Mouse (Mus musculus) heart, postnatal 36 days (tissue): Measurements from ENCODE around the gene Atxn2. TPM values are rescaled to one million over a fixed set of nuclear protein-coding genes. Genes with fewer than 3 reads are reported as not detected.
A peak's percentile ranks its signal among the peaks of the same experiment; 100 is the strongest.
"Not testable (repeated sequence)": the region's sequence is repeated elsewhere in the genome, so short reads cannot be mapped to it uniquely, and the experiment has no call there.

Experiments used
- DNase-seq, 2 experiments: peaks; one replicate each; pipeline ENCODE4 v3.0.0; 2021 to 2022
- intact Hi-C: fragments of 180-260 bp; cut with DNase I; formaldehyde crosslinking; loops from one replicate; pipeline ENCODE4 v1.15.1; 2025
- total RNA-seq, 2 experiments: library from RNA; stranded (reverse); gene quantifications; 2 replicates each; pipeline ENCODE4 v1.2.3; 2021

The Atxn2 gene
- total RNA-seq, 2 experiments from 2014 or later, result 138 to 149 TPM

GRCm38 (mm10) chr5:121704512-121705248 is 6.5 kb upstream of the Atxn2 start:
- intact Hi-C loops, result no loop called here
- DNase-seq, result no peak

- intact Hi-C loops, result loop anchor here (2.0 to 10.0 kb wide), 3 partner anchors 50 to 444 kb away; partner anchors contain the start of genes Acad10, Brap and Ppp1cc
- no peak for DNase-seq
Observed at GRCm38 (mm10) chr5:121710402-121710801, 735 bp upstream of the Atxn2 start.

- intact Hi-C loops, result loop anchor here (2.0 to 10.0 kb wide), 3 partner anchors 50 to 444 kb away; partner anchors contain the start of genes Acad10, Brap and Ppp1cc
- no peak for DNase-seq
Observed at GRCm38 (mm10) chr5:121710851-121711173, 325 bp upstream of the Atxn2 start.

- DNase-seq, result no peak
- intact Hi-C loops, result loop anchor here (2.0 to 10.0 kb wide), 3 partner anchors 51 to 443 kb away; partner anchors contain the start of genes Acad10, Brap and Ppp1cc
Observed at GRCm38 (mm10) chr5:121711928-121712231, 743 bp downstream of the Atxn2 start.

GRCm38 (mm10) chr5:121712232-121712933 is 1.2 kb downstream of the Atxn2 start:
- DNase-seq, result peak; percentile 33 to 46
- intact Hi-C loops, result loop anchor here (5.0 to 10.0 kb wide), 2 partner anchors 130 to 442 kb away; partner anchors contain the start of gene Ppp1cc

- intact Hi-C loops, result loop anchor here (5.0 to 10.0 kb wide), 2 partner anchors 129 to 442 kb away; partner anchors contain the start of gene Ppp1cc
- DNase-seq, result peak; percentile 50 to 55
Observed at GRCm38 (mm10) chr5:121712934-121713538, 1.9 kb downstream of the Atxn2 start.

GRCm38 (mm10) chr5:121714331-121714730 is 3.2 kb downstream of the Atxn2 start:
- intact Hi-C loops, result loop anchor here (5.0 to 10.0 kb wide), 2 partner anchors 128 to 440 kb away; partner anchors contain the start of gene Ppp1cc
- no peak for DNase-seq

GRCm38 (mm10) chr5:121714928-121715327 is 3.8 kb downstream of the Atxn2 start:
- intact Hi-C loops, result loop anchor here (5.0 to 10.0 kb wide), 2 partner anchors 127 to 440 kb away; partner anchors contain the start of gene Ppp1cc
- DNase-seq, result no peak

GRCm38 (mm10) chr5:121718462-121718861 is 7.3 kb downstream of the Atxn2 start:
- intact Hi-C loops, result loop anchor here (10.0 kb wide), 1 partner anchor 436 kb away; the partner anchor contains the start of gene Ppp1cc
- no peak for DNase-seq

GRCm38 (mm10) chr5:121720888-121721585 is 9.9 kb downstream of the Atxn2 start:
- DNase-seq, result no peak
- intact Hi-C loops, result no loop called here

- DNase-seq, result no peak
- intact Hi-C loops, result no loop called here
Observed at GRCm38 (mm10) chr5:121721841-121722240, 10.7 kb downstream of the Atxn2 start.

GRCm38 (mm10) chr5:121724678-121725077 is 13.5 kb downstream of the Atxn2 start:
- intact Hi-C loops, result no loop called here
- no peak for DNase-seq

- no peak for DNase-seq
- intact Hi-C loops, result no loop called here
Observed at GRCm38 (mm10) chr5:121730057-121730456, 18.9 kb downstream of the Atxn2 start.

- DNase-seq, result no peak
- intact Hi-C loops, result no loop called here
Observed at GRCm38 (mm10) chr5:121736641-121737040, 25.5 kb downstream of the Atxn2 start.

- intact Hi-C loops, DNase-seq: not testable (repeated sequence)
Observed at GRCm38 (mm10) chr5:121738162-121738561, 27.0 kb downstream of the Atxn2 start.

GRCm38 (mm10) chr5:121738576-121739191 is 27.5 kb downstream of the Atxn2 start:
- intact Hi-C loops, result no loop called here
- DNase-seq, result no peak

GRCm38 (mm10) chr5:121740516-121740915 is 29.4 kb downstream of the Atxn2 start:
- intact Hi-C loops, result no loop called here
- DNase-seq, result no peak

GRCm38 (mm10) chr5:121742915-121743314 is 31.8 kb downstream of the Atxn2 start:
- intact Hi-C loops, result no loop called here
- no peak for DNase-seq

- DNase-seq, intact Hi-C loops: not testable (repeated sequence)
Observed at GRCm38 (mm10) chr5:121747884-121748594, 36.9 kb downstream of the Atxn2 start.
